Mouse (Mus musculus) Patski (cell line): ENCODE measurements at regions not wholly inside any gene's neighbourhood (a gene's known extent, or its start where the extent isn't known, plus 50 kb on each side); places are given as distances from the start of the nearest gene placed in this dataset.

Experiments used
- ATAC-seq: fragments of 100-300 bp; one replicate; pipeline ENCODE4 v1.8.0; 2021
- CTCF ChIA-PET: fragments of 350-600 bp; sonication (Branson Sonifier 250); formaldehyde crosslinking; loops from one replicate; lab custom pipeline; 2022; ENCODE audit warnings: inconsistent platforms; lab: Charles Lee
- POLR2A ChIA-PET: fragments of 350-600 bp; sonication (Branson Sonifier 250); formaldehyde crosslinking; loops from one replicate; lab custom pipeline; 2022; ENCODE audit warnings: antibody characterized with exemption, inconsistent platforms; lab: Charles Lee
- DNase-seq: peaks from one replicate; pipeline ENCODE4 v3.0.0-alpha.2; 2011; ENCODE audit warnings: low read depth, low spot score
- H3K27me3 ChIP-seq: fragments of 371-371 bp; one replicate; pipeline ENCODE4 v1.5.1; 2021
- CTCF ChIP-seq: fragments of 100-300 bp; IDR thresholded peaks from one replicate; pipeline ENCODE4 v1.5.1; 2021
- in situ Hi-C: fragments of 300-500 bp; cut with MboI; formaldehyde crosslinking; loops from 3 replicates; pipeline ENCODE4 v1.11.1; 2018; ENCODE audit warnings: low pct_unique_long_range_greater_than_20kb, mixed read lengths

DNA sequence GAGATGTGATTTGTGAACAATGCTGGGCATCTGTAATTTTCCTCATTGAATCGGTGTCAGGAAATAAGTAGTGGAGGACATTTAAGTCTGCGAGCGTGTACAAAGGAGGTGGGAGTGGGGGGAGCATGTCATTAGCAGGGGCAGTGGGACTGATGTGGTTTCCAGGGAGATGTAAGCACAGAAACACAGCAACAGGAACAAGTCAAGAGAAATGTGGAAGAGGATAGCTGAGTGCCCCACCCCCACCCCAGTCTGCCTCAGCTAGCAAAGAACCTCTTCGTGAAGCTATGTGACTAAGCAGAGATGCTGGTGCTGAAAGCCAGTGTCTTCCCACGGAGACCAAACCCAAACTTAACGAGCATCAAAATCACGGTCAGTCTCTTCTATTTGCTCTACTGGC, 151.9 kb downstream of the Drd1 start:
- CTCF ChIA-PET, result no interaction called here
- TF ChIP-seq CTCF, result no peak
- POLR2A ChIA-PET, result no interaction called here
- DNase-seq (no peak), ATAC-seq (no peak)
- peaks cover 30% of the 10 kb centered on the region for H3K27me3 ChIP-seq
- in situ Hi-C loops, result no loop called here

DNA sequence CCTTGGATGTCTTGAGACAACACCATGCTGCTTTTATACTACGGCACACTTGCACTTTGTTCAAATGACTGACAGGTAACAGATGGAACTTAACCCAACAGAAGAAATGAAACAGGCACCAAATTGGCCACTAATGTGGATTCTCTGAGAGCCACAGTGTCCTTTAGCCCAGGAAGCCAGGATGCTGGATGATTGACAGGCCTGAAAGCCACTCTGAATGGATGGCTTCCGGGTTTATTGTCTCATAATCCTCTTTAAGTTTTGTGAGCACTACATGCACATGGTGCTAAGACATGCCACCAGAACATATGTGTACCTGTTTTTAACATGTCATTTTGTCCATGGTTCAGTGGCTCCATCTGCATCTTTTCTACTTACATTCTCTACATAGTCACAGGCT, 152.7 kb downstream of the Drd1 start:
- ATAC-seq (no peak), DNase-seq (no peak)
- in situ Hi-C loops, result no loop called here
- no peak for TF ChIP-seq CTCF
- H3K27me3 ChIP-seq, result peaks cover 26% of the 10 kb centered on the region
- POLR2A ChIA-PET, result no interaction called here
- CTCF ChIA-PET, result no interaction called here

DNA sequence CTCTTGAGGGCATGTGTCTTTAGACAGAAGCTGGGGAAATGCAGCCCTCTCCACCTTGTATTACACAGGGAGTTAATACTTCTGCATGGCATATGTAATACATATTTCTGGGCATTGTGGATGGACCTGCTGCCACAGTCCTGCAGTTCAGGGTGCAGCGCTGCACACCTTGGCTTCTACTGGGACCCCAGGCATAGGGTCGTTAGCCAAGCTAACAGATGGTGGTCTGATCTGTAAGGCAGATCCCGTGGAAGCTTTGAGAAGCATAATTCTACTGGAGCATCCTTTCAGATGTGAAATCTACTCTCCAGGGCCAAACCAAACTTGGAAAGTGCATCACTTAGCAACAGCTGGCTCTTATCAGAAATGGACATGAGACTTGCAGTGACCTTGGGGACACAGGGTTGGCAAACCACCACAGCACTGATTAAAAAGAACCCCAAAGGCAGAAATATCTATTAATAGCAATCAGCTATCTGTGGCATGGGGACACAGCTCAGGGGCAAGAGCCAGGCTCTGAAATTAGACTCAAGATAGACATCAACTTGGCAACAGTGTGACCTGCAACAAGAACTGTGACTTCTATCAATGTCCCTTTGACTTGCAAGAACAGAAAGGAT, 155.0 kb downstream of the Drd1 start:
- peaks cover 28% of the 10 kb centered on the region for H3K27me3 ChIP-seq
- DNase-seq, result no peak
- no peak for ATAC-seq
- in situ Hi-C loops, result no loop called here
- TF ChIP-seq CTCF, result no peak
- ChIA-PET POLR2A (no interaction called here), CTCF (no interaction called here)

DNA sequence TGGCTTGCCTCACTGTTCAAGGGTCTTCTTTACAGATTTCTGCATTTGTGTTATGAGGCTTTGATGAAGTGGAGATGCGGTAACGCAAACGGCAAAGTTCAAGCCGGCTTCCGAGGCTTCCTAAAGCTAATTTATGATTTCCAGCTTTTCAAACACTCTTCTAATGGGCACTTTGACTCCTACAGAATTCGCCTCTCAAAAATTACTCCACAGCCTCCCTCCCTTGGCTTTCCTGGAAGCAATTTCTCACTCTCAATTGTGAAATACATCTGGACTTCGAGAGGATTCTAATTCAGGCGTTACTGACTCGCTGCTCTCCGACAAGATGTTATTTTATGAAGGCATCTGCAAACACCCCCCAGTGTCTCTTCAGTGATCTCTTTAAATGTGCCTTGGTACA, 157.2 kb downstream of the Drd1 start:
- no peak for TF ChIP-seq CTCF
- ATAC-seq (no peak), DNase-seq (no peak)
- CTCF ChIA-PET, result interaction anchor here (1.3 kb wide), 1 partner anchor 23 kb away, joined by 3 read pairs; no protein-coding TSS in a partner anchor
- in situ Hi-C loops, result no loop called here
- peaks cover 31% of the 10 kb centered on the region for H3K27me3 ChIP-seq
- POLR2A ChIA-PET, result no interaction called here

DNA sequence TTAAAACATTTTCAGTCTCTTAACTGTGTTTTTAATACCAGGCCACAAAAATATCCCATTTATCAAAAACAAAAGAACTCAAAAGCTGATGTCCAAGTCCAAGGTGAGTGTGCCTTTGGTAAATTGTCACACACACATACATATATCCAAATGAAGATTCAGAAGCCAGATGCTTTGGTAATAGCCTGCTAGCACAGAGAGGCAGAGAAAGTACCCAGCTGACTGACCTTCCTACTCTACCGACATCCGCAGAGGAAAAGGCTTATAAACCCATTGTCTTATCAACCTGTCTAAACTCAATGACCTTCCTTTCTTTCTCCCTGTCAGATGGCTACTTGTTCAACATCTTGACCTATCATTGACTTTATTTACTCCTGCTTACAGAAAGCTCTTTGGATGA, 158.3 kb downstream of the Drd1 start:
- peaks cover 23% of the 10 kb centered on the region for H3K27me3 ChIP-seq
- ChIA-PET POLR2A (no interaction called here), CTCF (no interaction called here)
- no peak for DNase-seq
- ATAC-seq, result no peak
- in situ Hi-C loops, result no loop called here
- no peak for TF ChIP-seq CTCF

DNA sequence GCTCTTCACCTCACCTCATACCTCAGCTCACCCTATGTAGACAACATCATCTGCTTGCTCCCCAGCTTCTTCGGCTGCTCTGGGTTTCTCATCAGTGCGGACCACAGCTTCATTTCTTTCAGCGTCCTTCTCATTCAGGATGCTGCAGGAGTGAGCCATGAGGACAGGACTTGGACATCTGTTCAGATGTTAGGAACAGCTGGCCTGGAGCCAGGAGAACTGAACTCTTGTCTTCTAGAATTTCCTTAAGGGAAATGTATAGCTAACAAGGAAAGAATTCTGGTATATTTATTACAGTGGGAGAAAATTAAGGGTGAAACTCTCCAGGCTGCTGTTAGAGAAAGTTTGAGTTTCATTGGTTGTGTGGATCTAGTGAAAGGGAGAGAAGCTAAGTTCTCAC, 167.1 kb downstream of the Drd1 start:
- no peak for DNase-seq
- POLR2A ChIA-PET, result no interaction called here
- in situ Hi-C loops, result no loop called here

DNA sequence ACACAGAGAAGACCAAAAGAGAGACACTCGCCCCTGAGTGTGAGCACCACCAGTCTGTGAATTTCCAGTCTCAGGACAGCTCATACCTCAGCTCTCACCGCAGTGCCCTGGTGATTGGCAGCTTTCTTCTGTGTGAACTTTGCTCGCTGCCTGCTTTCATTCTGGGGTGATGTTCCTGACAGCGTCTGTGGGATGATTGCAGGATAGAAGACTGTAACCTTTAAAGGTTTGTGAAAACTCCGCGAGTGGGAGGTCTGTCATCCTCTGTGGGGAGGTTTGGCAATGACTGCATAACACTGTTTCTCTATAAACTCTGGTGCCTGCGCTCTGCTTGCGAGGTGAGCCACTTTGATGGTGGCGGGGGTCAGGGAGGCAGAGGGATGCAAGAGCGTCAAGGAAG, 169.7 kb downstream of the Drd1 start:
- POLR2A ChIA-PET, result no interaction called here
- H3K27me3 ChIP-seq, result peaks cover 39% of the 10 kb centered on the region
- no peak for DNase-seq
- no peak for ATAC-seq
- in situ Hi-C loops, result no loop called here
- CTCF ChIA-PET, result interaction anchor here (1.5 kb wide), 1 partner anchor 14 kb away, joined by 3 read pairs; no protein-coding TSS in a partner anchor
- TF ChIP-seq CTCF, result no peak

More for the DNA sequence above, 167.1 kb downstream of the Drd1 start:
- CTCF ChIA-PET, result no interaction called here
- peaks cover 32% of the 10 kb centered on the region for H3K27me3 ChIP-seq
- no peak for TF ChIP-seq CTCF
- ATAC-seq, result no peak

DNA sequence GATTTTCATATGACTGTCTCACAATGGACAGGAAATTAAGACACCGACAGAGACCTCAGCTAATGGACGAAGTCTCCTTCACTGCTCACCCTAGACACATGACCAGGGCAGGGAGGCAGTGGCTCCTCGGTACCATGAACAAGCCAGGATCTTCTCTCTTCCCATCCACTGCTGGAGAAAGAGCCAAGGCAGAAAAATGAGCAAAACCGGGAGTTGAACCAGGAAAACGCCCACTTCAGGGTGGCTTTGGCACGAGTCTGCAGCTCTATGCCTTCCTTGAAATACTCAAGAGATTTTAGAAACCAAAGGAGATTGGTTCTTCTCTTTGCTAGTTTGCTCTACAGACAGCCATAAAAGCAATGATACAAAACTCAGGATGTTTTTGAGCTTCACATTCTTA, 172.3 kb downstream of the Drd1 start:
- in situ Hi-C loops, result no loop called here
- H3K27me3 ChIP-seq, result peaks cover 34% of the 10 kb centered on the region
- ATAC-seq (no peak), DNase-seq (no peak)
- POLR2A ChIA-PET, result no interaction called here
- no peak for TF ChIP-seq CTCF
- CTCF ChIA-PET, result no interaction called here

DNA sequence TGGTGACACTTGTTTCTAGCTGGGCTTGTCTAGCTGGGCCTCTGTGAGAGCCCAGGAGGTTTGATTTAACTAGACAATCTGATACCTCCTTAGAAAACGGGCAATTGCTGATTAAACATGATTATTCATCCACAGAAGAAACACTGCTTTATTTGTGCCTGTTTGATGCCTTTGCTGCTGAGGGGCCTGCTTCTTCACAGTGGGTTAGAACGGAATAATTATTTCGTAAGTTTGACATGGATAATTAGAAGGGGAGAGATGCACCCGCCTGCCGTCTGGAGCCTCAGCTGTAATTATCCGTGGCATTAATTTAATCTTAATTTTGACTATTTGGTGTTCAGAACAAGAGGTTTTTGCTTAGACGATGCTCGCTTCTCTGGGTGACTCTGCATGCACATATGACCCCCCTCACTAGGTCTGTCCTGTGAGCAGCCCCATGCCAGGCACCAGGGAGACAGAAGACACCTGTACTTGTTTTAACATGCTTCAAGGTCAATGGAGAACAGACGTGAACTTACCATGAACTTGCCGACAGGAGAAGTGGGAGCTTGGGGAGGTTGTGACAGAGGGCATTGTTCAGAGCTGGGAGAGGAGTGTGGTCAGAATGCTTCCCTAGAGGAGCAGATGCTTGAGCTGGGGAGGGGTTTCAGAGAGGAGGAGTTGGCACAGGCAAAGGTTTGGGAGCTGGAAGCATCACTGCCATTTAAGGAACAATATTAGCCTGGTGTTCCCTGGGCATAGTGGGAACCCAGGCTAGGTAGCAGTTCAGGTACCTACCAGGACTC, 174.8 kb downstream of the Drd1 start:
- CTCF ChIA-PET, result no interaction called here
- POLR2A ChIA-PET, result no interaction called here
- ATAC-seq, result no peak
- no peak for DNase-seq
- TF ChIP-seq CTCF, result no peak
- in situ Hi-C loops, result no loop called here
- peaks cover 23% of the 10 kb centered on the region for H3K27me3 ChIP-seq

DNA sequence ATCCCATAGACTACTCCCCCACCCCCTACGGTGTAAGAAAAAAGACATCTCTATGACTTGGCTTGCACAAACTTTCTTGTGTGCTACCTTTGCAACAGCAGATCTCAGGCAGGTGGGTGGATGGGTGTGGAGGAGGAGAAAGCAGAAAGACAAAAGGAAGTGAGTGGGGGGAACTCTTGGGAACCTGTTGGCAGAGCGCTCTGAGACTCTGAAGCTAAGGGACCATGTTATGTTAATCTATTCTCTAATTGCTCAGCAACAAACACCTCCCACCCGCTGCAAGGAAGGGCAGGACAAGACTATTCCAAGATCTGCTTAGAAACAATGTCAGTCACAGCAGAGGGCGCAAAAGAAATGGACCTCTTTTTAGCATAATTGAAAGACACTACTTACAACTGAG, 180.0 kb downstream of the Drd1 start:
- H3K27me3 ChIP-seq, result peaks cover 2% of the 10 kb centered on the region
- ATAC-seq (no peak), DNase-seq (no peak)
- in situ Hi-C loops, result no loop called here
- ChIA-PET POLR2A (no interaction called here), CTCF (interaction anchor here (1.2 kb wide), 1 partner anchor 23 kb away, joined by 3 read pairs; no protein-coding TSS in a partner anchor)
- TF ChIP-seq CTCF, result no peak

DNA sequence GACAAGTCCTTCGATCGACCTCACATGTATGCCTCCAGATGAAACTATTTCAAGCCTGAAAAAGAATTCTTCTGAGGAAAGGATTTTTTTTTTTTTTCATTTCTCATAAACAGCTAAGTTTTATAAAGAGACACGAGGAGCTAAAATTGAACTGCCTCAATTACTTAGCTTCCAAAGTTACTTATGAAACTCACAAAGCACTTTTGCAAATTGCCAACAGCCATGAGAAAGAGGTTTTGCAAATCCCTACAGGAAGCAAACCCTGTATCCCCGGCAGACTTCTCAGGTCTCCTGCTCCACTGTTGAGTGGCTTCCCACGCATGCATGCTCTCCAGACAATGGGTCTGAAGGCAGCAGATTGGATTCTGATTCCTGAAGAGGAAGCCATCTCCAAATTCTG, 190.2 kb downstream of the Drd1 start:
- in situ Hi-C loops, result no loop called here
- POLR2A ChIA-PET, result no interaction called here

More for the DNA sequence above, 190.2 kb downstream of the Drd1 start:
- no peak for DNase-seq
- CTCF ChIA-PET, result no interaction called here
- H3K27me3 ChIP-seq, result peaks cover 21% of the 10 kb centered on the region
- ATAC-seq, result no peak
- TF ChIP-seq CTCF, result no peak
